Mouse (Mus musculus) kidney, embryonic 16.5 days (tissue): Measurements from ENCODE around the gene Map4k5. TPM values are rescaled to one million over a fixed set of nuclear protein-coding genes. Genes with fewer than 3 reads are reported as not detected.
A peak's percentile ranks its signal among the peaks of the same experiment; 100 is the strongest.

Experiments used
- ATAC-seq: fragments of 200-750 bp; cut with Nextera tagmentation; 2 replicates; pipeline ENCODE4 v1.8.0; 2017; ENCODE audit warnings: moderate TSS enrichment; ENCODE audit not compliant: low FRiP score, low TSS enrichment
- H3K27ac ChIP-seq: fragments of 300-500 bp; sonication (generic); 2 replicates; pipeline ENCODE4 v1.5.1; 2014; ENCODE audit warnings: low read length
- H3K27me3 ChIP-seq: fragments of 300-500 bp; sonication (generic); 2 replicates; pipeline ENCODE4 v1.6.1; 2014; ENCODE audit warnings: low read length, control low read depth, mixed read lengths; ENCODE audit not compliant: insufficient read depth
- H3K36me3 ChIP-seq: fragments of 300-500 bp; sonication (generic); 2 replicates; pipeline ENCODE4 v1.6.1; 2014; ENCODE audit warnings: low read length, control low read depth, mixed read lengths; ENCODE audit not compliant: insufficient read depth
- H3K4me1 ChIP-seq: fragments of 300-500 bp; sonication (generic); 2 replicates; pipeline ENCODE4 v1.6.1; 2014; ENCODE audit warnings: low read length, control low read depth, mixed read lengths; ENCODE audit not compliant: insufficient read depth
- H3K4me2 ChIP-seq: fragments of 300-500 bp; sonication (generic); replicated peaks from 2 replicates; pipeline ENCODE4 v1.6.1; 2014; ENCODE audit warnings: low read depth, low read length
- H3K4me3 ChIP-seq: fragments of 300-500 bp; sonication (generic); 2 replicates; pipeline ENCODE4 v1.5.1; 2014; ENCODE audit warnings: mild to moderate bottlenecking, low read length
- H3K9ac ChIP-seq: fragments of 300-500 bp; sonication (generic); replicated peaks from 2 replicates; pipeline ENCODE4 v1.6.1; 2014; ENCODE audit warnings: low read length
- H3K9me3 ChIP-seq: fragments of 300-500 bp; sonication (generic); 2 replicates; pipeline ENCODE4 v1.6.1; 2016; ENCODE audit warnings: low read length, control low read depth
- WGBS: fragments of 180-500 bp; shearing (Covaris S2); extraction: QIAGEN DNeasy Blood & Tissue Kit; methylation state at CpG from one replicate; pipeline ENCODE4 v1.1.7; 2014; 5-methylcytosine and 5-hydroxymethylcytosine counted together
- polyA plus RNA-seq: library from polyadenylated mRNA; unstranded; fragments of >200 nt; fragmentation: Nextera tagmentation; extraction: Ambion mirVana; gene quantifications from 2 replicates; pipeline ENCODE4 v1.2.1, GENCODE M21; 2015

The Map4k5 gene
- polyA plus RNA-seq, 1 experiment from 2014 or later = 31.5 TPM

DNA sequence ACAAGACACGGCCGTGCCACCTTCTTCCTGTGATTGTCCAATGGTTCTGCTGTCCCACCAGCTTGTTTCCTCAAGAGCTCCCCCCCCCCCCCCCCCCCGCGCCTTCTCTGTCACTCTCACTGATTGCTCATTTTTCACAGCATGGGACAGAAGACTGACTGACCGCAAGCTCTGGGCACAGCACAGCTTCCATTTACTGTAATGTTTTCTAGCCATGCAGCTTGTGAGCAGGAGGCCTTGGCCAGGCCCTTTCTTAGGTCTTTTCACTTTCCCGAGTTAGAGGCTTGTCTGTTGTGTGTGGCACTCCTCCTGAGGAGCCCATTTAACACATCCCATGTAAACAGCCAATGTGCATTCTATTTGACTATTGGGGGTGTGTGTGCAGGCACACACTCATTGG lies 89.8 kb downstream of the Map4k5 start:
- Histone ChIP-seq H3K36me3 (peaks cover 30% of the 10 kb centered on the region), H3K4me3 (no peak overlapping the region), H3K27ac (no peak overlapping the region), H3K4me2 (no peak overlapping the region), H3K27me3 (no peaks in the 10 kb centered on the region), H3K9ac (no peak overlapping the region), H3K4me1 (peaks cover 6% of the 10 kb centered on the region; the same call in 1 of the 2 replicates), H3K9me3 (no peaks in the 10 kb centered on the region)
- WGBS = 78% methylated on average over 5 of the region's 6 CpGs
- no peak for ATAC-seq

DNA sequence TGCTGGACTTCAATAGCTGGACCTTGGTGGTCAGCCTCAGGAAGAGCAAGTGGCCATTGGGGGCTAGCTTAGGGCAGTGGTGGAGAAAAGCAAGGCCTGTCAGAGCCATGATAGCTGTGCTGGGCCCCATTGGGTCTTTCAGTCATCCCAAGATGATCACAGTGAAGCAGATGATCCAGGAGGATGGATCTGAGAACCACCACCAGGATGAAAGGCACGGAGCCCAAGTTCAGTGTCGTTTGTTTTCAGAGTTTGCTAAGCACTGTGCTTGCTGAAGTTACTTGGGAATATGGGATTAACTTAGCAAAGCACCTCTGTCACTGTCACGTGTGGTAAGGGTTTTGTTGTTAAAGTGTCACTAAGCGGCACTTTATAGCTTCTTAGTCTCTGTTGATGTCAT lies 92.4 kb downstream of the Map4k5 start:
- no peaks in the 10 kb centered on the region for H3K27me3 ChIP-seq
- H3K36me3 ChIP-seq = peaks cover 13% of the 10 kb centered on the region; the same call in 1 of the 2 replicates
- H3K9ac ChIP-seq = no peak overlapping the region
- 82% methylated on average over 4 of the region's 4 CpGs for WGBS
- ATAC-seq = no peak
- no peaks in the 10 kb centered on the region for H3K9me3 ChIP-seq
- no peak overlapping the region for H3K27ac ChIP-seq
- H3K4me2 ChIP-seq = no peak overlapping the region
- H3K4me3 ChIP-seq = no peak overlapping the region
- 0 out of 2 replicates have a peak, but pooled peaks cover 5% of the 10 kb centered on the region for H3K4me1 ChIP-seq

DNA sequence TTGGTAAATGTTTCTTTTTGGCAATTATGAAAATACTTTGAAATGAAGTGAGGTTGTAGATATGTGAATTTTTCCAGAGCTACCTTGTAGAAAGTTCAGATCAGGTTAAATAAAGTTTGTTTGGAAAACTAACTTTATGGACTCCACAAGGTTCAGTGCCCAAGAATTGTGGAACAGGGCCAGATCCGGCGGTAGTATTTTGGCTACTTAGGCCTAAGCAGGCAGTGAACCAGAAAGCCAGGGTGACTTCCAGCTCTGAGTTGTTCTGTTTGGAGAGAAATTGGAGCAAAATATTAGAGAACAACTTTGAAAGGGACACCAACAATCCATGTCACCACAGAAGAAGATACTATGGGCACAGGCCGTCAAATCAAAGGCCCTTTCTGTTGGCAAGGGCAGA lies 96.7 kb downstream of the Map4k5 start:
- H3K4me3 ChIP-seq = no peak overlapping the region
- H3K4me1 ChIP-seq = peaks cover 9% of the 10 kb centered on the region; the same call in 1 of the 2 replicates
- no peak for ATAC-seq
- H3K9ac ChIP-seq = no peak overlapping the region
- 44% methylated on average over 3 of the region's 3 CpGs for WGBS
- peak overlapping the region; percentile 4; the same call in 1 of the 2 replicates for H3K27ac ChIP-seq
- no peak overlapping the region for H3K4me2 ChIP-seq
- no peaks in the 10 kb centered on the region for H3K36me3 ChIP-seq
- H3K27me3 ChIP-seq = no peaks in the 10 kb centered on the region
- no peaks in the 10 kb centered on the region for H3K9me3 ChIP-seq

DNA sequence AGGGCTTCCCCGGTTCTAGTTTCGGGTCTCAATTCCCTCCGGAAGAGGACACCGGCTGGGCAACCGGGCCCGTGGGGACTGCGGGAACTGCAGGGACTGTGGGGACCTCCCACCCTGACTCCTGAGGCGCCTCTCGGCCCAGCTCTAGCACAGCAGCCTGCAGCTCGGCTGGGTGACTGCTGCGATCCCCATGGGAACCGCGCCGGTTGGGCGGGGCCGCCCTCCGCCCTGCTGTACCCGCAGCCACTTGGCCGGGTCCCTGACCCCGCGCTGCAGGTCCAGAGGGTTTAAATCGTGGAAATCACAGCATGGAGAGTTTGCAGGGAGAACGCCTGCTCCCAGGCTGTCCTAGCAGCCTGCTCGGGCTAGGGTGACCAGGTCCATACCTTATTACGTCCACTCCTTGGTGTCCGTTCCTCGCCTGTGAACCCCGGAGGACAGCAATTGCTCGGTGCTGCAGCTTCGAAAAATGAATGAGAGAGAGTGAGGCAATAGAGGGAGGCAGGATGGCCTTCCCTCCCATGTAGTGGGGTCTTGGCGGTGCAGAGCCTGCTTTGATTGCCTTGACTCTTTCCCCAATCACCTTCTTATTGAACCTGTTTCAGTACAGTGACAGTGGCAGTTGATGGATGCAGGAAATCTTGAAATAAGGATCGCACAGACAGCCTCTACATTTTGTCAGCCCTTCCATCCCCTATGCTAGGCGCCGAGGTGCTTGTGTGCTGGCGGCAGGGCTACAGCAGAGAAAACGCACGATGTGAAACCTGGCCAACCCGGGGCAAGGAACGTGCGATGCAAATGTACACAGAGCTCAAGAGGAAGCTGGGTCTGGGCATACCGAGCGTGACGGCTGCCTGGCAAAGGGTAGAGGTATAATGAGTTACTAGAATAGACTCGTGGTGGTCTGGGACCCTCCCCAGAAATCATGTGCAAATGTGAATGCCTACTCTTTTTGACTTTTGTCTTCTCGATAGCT lies 102.2 kb downstream of the Map4k5 start, which contains the start of gene Cdkl1:
Cdkl1 (minus strand) TSS at position 738 of the 976 bp plus-strand sequence.
- Histone ChIP-seq H3K27ac (peak within 1 kb of the TSS; percentile 82), H3K9me3 (no peaks in the 10 kb centered on the region), H3K36me3 (no peaks in the 10 kb centered on the region), H3K4me1 (peaks cover 15% of the 10 kb centered on the region; the same call in 1 of the 2 replicates), H3K27me3 (no peaks in the 10 kb centered on the region), H3K4me2 (peak within 1 kb of the TSS; percentile 92), H3K9ac (peak within 1 kb of the TSS; percentile 73), H3K4me3 (peak within 1 kb of the TSS; percentile 57)
- WGBS = 1% methylated on average over 45 of the region's 45 CpGs
- ATAC-seq = peak; percentile 97

DNA sequence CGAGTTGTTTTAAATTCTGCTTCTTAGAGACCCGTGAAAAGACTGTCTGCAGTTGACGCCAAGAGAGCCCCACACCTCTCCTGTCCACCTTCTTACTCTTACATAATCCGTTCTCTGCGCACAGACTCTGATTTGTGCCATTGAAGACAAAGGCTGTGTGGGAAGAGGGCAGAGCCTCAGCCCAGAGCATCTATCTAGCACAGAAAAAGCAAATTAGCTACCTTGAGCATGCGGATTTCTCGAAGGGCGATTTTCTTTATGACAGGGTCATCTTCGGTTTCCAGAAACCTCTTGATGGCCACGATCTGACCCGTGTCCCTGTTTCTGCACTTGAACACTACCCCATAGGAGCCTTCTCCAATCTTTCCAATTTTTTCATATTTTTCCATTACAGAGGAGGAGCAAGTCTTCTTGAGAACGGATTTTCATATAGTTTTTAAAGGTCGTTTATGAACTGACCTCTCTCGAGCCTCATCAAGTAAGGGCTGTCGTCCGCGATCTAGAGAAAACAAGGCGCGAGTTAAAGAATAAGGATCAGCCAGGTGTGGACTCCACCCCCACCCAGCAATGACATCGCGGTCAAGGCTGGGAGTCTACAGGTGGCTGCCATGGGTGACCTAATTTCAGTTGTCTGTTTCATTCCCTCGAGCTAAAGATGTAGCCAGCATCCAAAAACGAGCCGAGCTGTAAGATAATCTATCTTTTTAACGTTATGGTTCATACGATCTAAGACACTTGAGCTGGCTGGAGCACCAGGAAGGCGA lies 103.1 kb downstream of the Map4k5 start:
- Histone ChIP-seq H3K36me3 (no peaks in the 10 kb centered on the region), H3K4me1 (peaks cover 15% of the 10 kb centered on the region; the same call in 1 of the 2 replicates), H3K9me3 (no peaks in the 10 kb centered on the region), H3K4me2 (peak overlapping the region; percentile 92), H3K9ac (peak overlapping the region; percentile 73), H3K27ac (peak overlapping the region; percentile 82), H3K4me3 (peak overlapping the region; percentile 57), H3K27me3 (no peaks in the 10 kb centered on the region)
- 30% methylated on average over 27 of the region's 27 CpGs for WGBS
- ATAC-seq = peak; percentile 40; the same call in 1 of the 2 replicates

DNA sequence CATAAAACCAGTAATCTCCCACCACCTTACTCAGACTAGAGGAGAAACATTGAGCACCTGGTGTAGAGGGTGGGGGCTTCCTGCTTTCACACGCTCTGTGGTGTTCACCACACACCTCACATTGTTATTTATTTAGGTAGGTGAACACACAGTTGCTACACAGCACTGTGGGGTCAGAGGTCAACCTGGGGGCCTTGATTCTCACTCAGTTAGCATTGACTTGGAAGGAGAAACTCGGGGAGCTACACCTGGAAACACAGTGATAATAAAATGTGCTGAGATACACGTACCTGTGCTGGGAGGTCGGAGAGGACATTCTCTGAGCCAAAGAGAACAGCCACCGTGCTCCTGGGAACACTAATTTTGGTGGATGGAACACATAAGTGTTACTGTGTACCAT lies 104.6 kb downstream of the Map4k5 start:
- ATAC-seq = no peak
- Histone ChIP-seq H3K4me3 (peak overlapping the region; percentile 1; the same call in 1 of the 2 replicates), H3K9me3 (no peaks in the 10 kb centered on the region), H3K27ac (no peak overlapping the region), H3K27me3 (no peaks in the 10 kb centered on the region), H3K36me3 (no peaks in the 10 kb centered on the region), H3K4me2 (peak overlapping the region; percentile 92), H3K4me1 (peaks cover 15% of the 10 kb centered on the region; the same call in 1 of the 2 replicates), H3K9ac (no peak overlapping the region)
- WGBS = 82% methylated on average over 5 of the region's 5 CpGs

DNA sequence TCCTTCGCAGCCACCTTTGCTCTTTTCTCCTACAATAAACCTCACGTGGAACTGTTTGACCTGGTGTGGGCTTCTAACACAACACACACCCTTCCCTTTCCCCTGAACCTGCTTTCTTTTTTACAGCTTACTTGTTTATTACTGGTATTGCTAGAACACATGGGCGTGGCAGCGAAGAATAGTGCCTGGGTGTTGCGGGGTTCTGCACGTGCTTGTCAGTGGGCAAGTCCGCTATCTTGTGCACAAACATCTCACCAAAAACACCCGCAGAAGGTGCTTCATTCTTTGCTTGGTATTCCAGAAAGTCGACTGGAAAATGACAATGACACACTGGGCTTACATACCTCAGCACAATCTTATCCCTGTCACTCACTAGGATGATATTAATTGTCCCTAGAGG lies 107.5 kb downstream of the Map4k5 start:
- Histone ChIP-seq H3K27ac (no peak overlapping the region), H3K4me3 (no peak overlapping the region), H3K4me1 (peaks cover 31% of the 10 kb centered on the region), H3K4me2 (no peak overlapping the region), H3K27me3 (no peaks in the 10 kb centered on the region), H3K9ac (no peak overlapping the region), H3K36me3 (no peaks in the 10 kb centered on the region), H3K9me3 (no peaks in the 10 kb centered on the region)
- 88% methylated on average over 9 of the region's 9 CpGs for WGBS
- ATAC-seq = no peak

DNA sequence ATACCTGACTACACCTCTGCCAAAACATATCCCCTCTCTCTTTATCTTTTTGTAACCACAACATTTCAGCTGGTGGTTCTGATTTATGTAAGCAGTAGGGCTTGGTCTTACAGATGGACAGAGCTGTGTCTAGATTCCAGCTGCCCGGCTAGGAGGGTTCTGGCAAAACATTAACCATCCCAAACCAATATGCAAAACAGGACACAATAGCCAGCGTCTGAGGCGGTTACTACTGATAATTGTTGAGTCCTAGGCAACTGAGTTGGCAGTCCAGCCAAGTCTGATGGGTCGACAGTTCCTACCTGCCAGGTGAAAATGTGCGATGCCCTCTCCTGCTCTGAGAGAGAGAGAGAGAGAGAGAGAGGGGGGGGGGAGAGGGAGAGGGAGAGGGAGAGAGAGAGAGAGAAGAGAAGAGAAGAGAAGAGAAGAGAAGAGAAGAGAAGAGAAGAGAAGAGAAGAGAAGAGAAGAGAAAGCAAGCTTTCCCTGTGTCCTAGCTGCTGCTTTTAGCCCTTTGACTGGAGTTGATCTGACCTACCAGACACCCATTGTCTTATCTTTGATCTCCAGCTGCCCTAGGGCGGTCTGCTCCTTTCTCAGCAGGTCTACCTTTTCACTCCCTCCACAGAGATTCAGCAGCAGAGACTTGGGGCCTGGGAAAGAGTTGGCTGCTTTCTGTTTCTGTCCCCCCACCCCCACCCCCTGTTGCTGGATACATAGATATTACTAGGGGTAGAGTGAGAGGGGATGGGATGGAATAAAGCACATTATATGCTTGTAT lies 109.6 kb downstream of the Map4k5 start:
- Histone ChIP-seq H3K27me3 (no peaks in the 10 kb centered on the region), H3K4me3 (no peak overlapping the region), H3K9ac (0 out of 2 replicates have a peak overlapping the region, but pooled peaks have one; percentile 46), H3K36me3 (no peaks in the 10 kb centered on the region), H3K4me1 (peaks cover 30% of the 10 kb centered on the region), H3K4me2 (peak overlapping the region; percentile 23; the same call in 1 of the 2 replicates), H3K9me3 (no peaks in the 10 kb centered on the region), H3K27ac (peak overlapping the region; percentile 97)
- no peak for ATAC-seq
- WGBS = 56% methylated on average over 6 of the region's 6 CpGs
